In the genomic region with DNA sequence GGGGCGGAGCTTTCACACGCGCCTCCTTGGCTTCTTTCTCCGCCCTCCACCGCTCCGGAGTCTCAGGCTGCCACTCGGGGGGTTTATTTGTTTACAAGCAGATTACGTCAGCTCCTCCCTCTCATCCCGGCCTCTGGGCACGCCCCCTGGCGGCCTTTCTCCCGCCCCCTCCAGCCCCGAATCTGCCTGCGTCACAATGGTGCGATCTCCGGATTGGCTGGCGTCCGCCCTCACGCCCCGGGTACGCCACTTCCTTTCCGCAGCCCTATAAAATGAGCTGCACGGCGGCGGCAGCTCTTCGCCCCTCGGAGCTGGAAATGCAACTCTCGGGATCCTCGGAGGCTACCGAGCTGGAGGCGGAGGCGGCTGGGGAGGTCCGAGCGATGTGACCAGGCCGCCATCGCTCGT, we compare ENCODE assay signal across 8 mouse cellular contexts. TPM values are rescaled to one million over a fixed set of nuclear protein-coding genes. Genes with fewer than 3 reads are reported as not detected.
DNase-seq lines count a peak whose midpoint lies in the region; ATAC-seq and TF ChIP-seq lines count a peak whose summit lies in the region.

A gene (plus strand): TSS at position 298 of the 408 bp plus-strand sequence.

- under 1% methylated on average over 37 of the region's 37 CpGs for WGBS in forebrain, embryonic 10.5 days
- WGBS in heart, embryonic 15.5 days: under 1% methylated on average over 37 of the region's 37 CpGs
- under 1% methylated on average over 37 of the region's 37 CpGs for WGBS in liver, embryonic 14.5 days (ENCODE audit: insufficient replicate concordance)
- under 1% methylated on average over 34 of the region's 37 CpGs for WGBS in neural tube, embryonic 11.5 days
- under 1% methylated on average over 33 of the region's 37 CpGs for WGBS in stomach, postnatal 0 days

- H3K9ac ChIP-seq in heart, embryonic 15.5 days: peak within 1 kb of the TSS; percentile 98
- peak within 1 kb of the TSS; percentile 95 for H3K9ac ChIP-seq in liver, embryonic 14.5 days (replicated peaks)
- H3K9ac ChIP-seq in neural tube, embryonic 11.5 days (ENCODE audit: low read length): peak within 1 kb of the TSS; percentile 99
- H3K9ac ChIP-seq in stomach, postnatal 0 days (ENCODE audit: low read length): peak within 1 kb of the TSS; percentile 99

- H3K36me3 ChIP-seq in forebrain, embryonic 10.5 days (replicated peaks): peaks cover 21% of the 10 kb centered on the region
- H3K36me3 ChIP-seq in heart, embryonic 15.5 days: no peaks in the 10 kb centered on the region
- peaks cover 3% of the 10 kb centered on the region for H3K36me3 ChIP-seq in liver, embryonic 14.5 days (replicated peaks; ENCODE audit: control insufficient read depth, insufficient read depth, low read depth)
- H3K36me3 ChIP-seq in neural tube, embryonic 11.5 days (ENCODE audit: control insufficient read depth, insufficient read depth, low read length): peaks cover 2% of the 10 kb centered on the region; the same call in 1 of the 2 replicates
- no peaks in the 10 kb centered on the region for H3K36me3 ChIP-seq in stomach, postnatal 0 days (ENCODE audit: control insufficient read depth, insufficient read depth, low read length)

- no peak for TF ChIP-seq EP300 in liver, embryonic 14.5 days (IDR thresholded peaks at IDR 0.05; ENCODE audit: low read depth)
- TF ChIP-seq EP300 in stomach, postnatal 0 days (optimal IDR thresholded peaks at IDR 0.05): peak; percentile 75

- peak within 1 kb of the TSS; percentile 96 for H3K4me3 ChIP-seq in forebrain, embryonic 10.5 days
- H3K4me3 ChIP-seq in heart, embryonic 15.5 days: peak within 1 kb of the TSS; percentile 93
- H3K4me3 ChIP-seq in liver, embryonic 14.5 days (ENCODE audit: insufficient read depth in 1 of 2, low read depth in 2 of 2, low read length in 2 of 2): peak within 1 kb of the TSS; percentile 85 to 93
- peak within 1 kb of the TSS; percentile 99 for H3K4me3 ChIP-seq in neural tube, embryonic 11.5 days (ENCODE audit: low read depth, low read length)
- peak within 1 kb of the TSS; percentile 100 for H3K4me3 ChIP-seq in stomach, postnatal 0 days (ENCODE audit: low read depth, low read length)

- DNase-seq in CD8-positive naive resting alpha-beta T cell, adult 2 months (ENCODE audit: low read depth in 2 of 2, low spot score in 2 of 2): peak; percentile 100
- peak; percentile 96 for DNase-seq in c-Kit-positive CD71-negative TER-119-negative erythroid progenitor cells, embryonic 14.5 days (ENCODE audit: low read depth)
- DNase-seq in forebrain, embryonic 10.5 days (ENCODE audit: extremely low spot score, low spot score): peak; percentile 99
- DNase-seq in kidney, postnatal 25 days: peak; percentile 99 to 100
- DNase-seq in liver, embryonic 14.5 days (ENCODE audit: low read depth in 3 of 3, low spot score in 3 of 3): peak; percentile 95 to 96 (median 95)
- peak; percentile 100 for DNase-seq in neural tube, embryonic 11.5 days (ENCODE audit: low spot score)
- DNase-seq in stomach, postnatal 0 days (ENCODE audit: low spot score): peak; percentile 100

- H3K9me3 ChIP-seq in forebrain, embryonic 10.5 days: no peaks in the 10 kb centered on the region
- H3K9me3 ChIP-seq in heart, embryonic 15.5 days (replicated peaks): no peaks in the 10 kb centered on the region
- no peaks in the 10 kb centered on the region for H3K9me3 ChIP-seq in liver, embryonic 14.5 days (ENCODE audit: control insufficient read depth, low read length)
- no peaks in the 10 kb centered on the region for H3K9me3 ChIP-seq in neural tube, embryonic 11.5 days (ENCODE audit: control insufficient read depth, low read length)
- no peaks in the 10 kb centered on the region for H3K9me3 ChIP-seq in stomach, postnatal 0 days (ENCODE audit: control insufficient read depth, low read length)

- peaks cover 34% of the 10 kb centered on the region for H3K4me1 ChIP-seq in forebrain, embryonic 10.5 days
- peaks cover 14% of the 10 kb centered on the region for H3K4me1 ChIP-seq in heart, embryonic 15.5 days (replicated peaks)
- H3K4me1 ChIP-seq in liver, embryonic 14.5 days (replicated peaks; ENCODE audit: control insufficient read depth in 2 of 2, insufficient read depth in 2 of 2, low read length in 1 of 2): peaks cover 4 to 6% of the 10 kb centered on the region in 2 experiments
- H3K4me1 ChIP-seq in neural tube, embryonic 11.5 days (ENCODE audit: control insufficient read depth, insufficient read depth, low read length): peaks cover 4% of the 10 kb centered on the region; the same call in 1 of the 2 replicates
- H3K4me1 ChIP-seq in stomach, postnatal 0 days (replicated peaks; ENCODE audit: control insufficient read depth, insufficient read depth): no peaks in the 10 kb centered on the region

- peak; percentile 63 for TF ChIP-seq CTCF in liver, embryonic 14.5 days (IDR thresholded peaks at IDR 0.05; ENCODE audit: low read depth)
- TF ChIP-seq CTCF in stomach, postnatal 0 days (IDR thresholded peaks at IDR 0.05; ENCODE audit: low read depth): peak; percentile 59

- no peaks in the 10 kb centered on the region for H3K27me3 ChIP-seq in forebrain, embryonic 10.5 days (ENCODE audit: poor library complexity, severe bottlenecking)
- H3K27me3 ChIP-seq in heart, embryonic 15.5 days: no peaks in the 10 kb centered on the region
- no peaks in the 10 kb centered on the region for H3K27me3 ChIP-seq in liver, embryonic 14.5 days (ENCODE audit: control insufficient read depth, insufficient read depth, low read length)
- H3K27me3 ChIP-seq in neural tube, embryonic 11.5 days (ENCODE audit: control insufficient read depth, insufficient read depth, low read length): no peaks in the 10 kb centered on the region
- no peaks in the 10 kb centered on the region for H3K27me3 ChIP-seq in stomach, postnatal 0 days (ENCODE audit: control insufficient read depth, insufficient read depth, low read length)

- peak; percentile 94 for ATAC-seq in heart, embryonic 15.5 days (replicated peaks; ENCODE audit: insufficient number of reproducible peaks, insufficient read depth, low FRiP score, low read depth)
- peak; percentile 92 for ATAC-seq in liver, embryonic 14.5 days (ENCODE audit: insufficient read depth)
- ATAC-seq in neural tube, embryonic 11.5 days (ENCODE audit: insufficient read depth, low FRiP score, low TSS enrichment): peak; percentile 95
- ATAC-seq in stomach, postnatal 0 days (ENCODE audit: low FRiP score, low TSS enrichment): peak; percentile 96

- peak within 1 kb of the TSS; percentile 97 for H3K27ac ChIP-seq in forebrain, embryonic 10.5 days
- peak within 1 kb of the TSS; percentile 96 for H3K27ac ChIP-seq in heart, embryonic 15.5 days
- peak within 1 kb of the TSS; percentile 82 for H3K27ac ChIP-seq in liver, embryonic 14.5 days
- peak within 1 kb of the TSS; percentile 95 for H3K27ac ChIP-seq in neural tube, embryonic 11.5 days (ENCODE audit: low read depth, low read length)
- peak within 1 kb of the TSS; percentile 99 for H3K27ac ChIP-seq in stomach, postnatal 0 days (replicated peaks)

- peak within 1 kb of the TSS; percentile 63 for H3K4me2 ChIP-seq in heart, embryonic 15.5 days
- peak within 1 kb of the TSS; percentile 91 for H3K4me2 ChIP-seq in liver, embryonic 14.5 days (ENCODE audit: low read depth)
- peak within 1 kb of the TSS; percentile 51 for H3K4me2 ChIP-seq in neural tube, embryonic 11.5 days (ENCODE audit: low read depth)
- H3K4me2 ChIP-seq in stomach, postnatal 0 days (replicated peaks; ENCODE audit: low read depth): peak within 1 kb of the TSS; percentile 69

RNA-seq across cellular contexts. Expression of the gene that starts here (rescaled TPM):
- 20.7 and 24.1 TPM in 2 replicates for polyA plus RNA-seq in forebrain, embryonic 10.5 days (2016; fragmentation: Nextera tagmentation; extraction: Ambion mirVana)
- 48.8 and 56.5 TPM in 2 replicates for polyA plus RNA-seq in heart, embryonic 15.5 days (2015; fragmentation: Nextera tagmentation; extraction: Ambion mirVana)
- 1.0 and 2.7 TPM in 2 replicates for polyA plus RNA-seq in liver, embryonic 14.5 days (2012; rRNA removed)
- 7.9 and 9.7 TPM in 2 replicates for polyA plus RNA-seq in liver, embryonic 14.5 days (2014; fragmentation: Nextera tagmentation; extraction: Ambion mirVana)
- polyA plus RNA-seq in neural tube, embryonic 11.5 days (2014; fragmentation: Nextera tagmentation; extraction: Ambion mirVana): 63.0 and 69.3 TPM in 2 replicates
- polyA plus RNA-seq in stomach, postnatal 0 days (2015; fragmentation: Nextera tagmentation; extraction: Ambion mirVana): 59.8 and 63.0 TPM in 2 replicates

Comparison
In these comparisons a context has a peak if more than half of its experiments do, and no peak if none do; other contexts are left out.
1. Peak in every context shown above with its lines: DNase-seq, ATAC-seq, H3K4me3 ChIP-seq and H3K27ac ChIP-seq.